Mouse (Mus musculus) forebrain, embryonic 12.5 days (tissue): ENCODE measurements around the gene Rassf4. TPM values are rescaled to one million over a fixed set of nuclear protein-coding genes. Genes with fewer than 3 reads are reported as not detected.
"Not testable (repeated sequence)": the region's sequence is repeated elsewhere in the genome, so short reads cannot be mapped to it uniquely, and the experiment has no call there.

Source experiments
- ATAC-seq: fragments of 200-750 bp; cut with Nextera tagmentation; 2 replicates; pipeline ENCODE4 v1.8.0; 2017; ENCODE audit warnings: moderate TSS enrichment; ENCODE audit not compliant: low FRiP score
- H3K27ac ChIP-seq: fragments of 300-500 bp; sonication (generic); 2 replicates; pipeline ENCODE4 v1.5.1; 2016; ENCODE audit warnings: mild to moderate bottlenecking
- H3K27me3 ChIP-seq: fragments of 300-500 bp; sonication (generic); 2 replicates; pipeline ENCODE4 v1.6.1; 2016; ENCODE audit warnings: mild to moderate bottlenecking
- H3K36me3 ChIP-seq: fragments of 300-500 bp; sonication (generic); replicated peaks from 2 replicates; pipeline ENCODE4 v1.6.1; 2016; ENCODE audit warnings: mild to moderate bottlenecking
- H3K4me1 ChIP-seq: fragments of 300-500 bp; sonication (generic); 2 replicates; pipeline ENCODE4 v1.6.1; 2016
- H3K4me2 ChIP-seq: fragments of 300-500 bp; sonication (generic); 2 replicates; pipeline ENCODE4 v1.6.1; 2016; ENCODE audit warnings: mild to moderate bottlenecking, moderate library complexity
- H3K4me3 ChIP-seq: fragments of 300-500 bp; sonication (generic); replicated peaks from 2 replicates; pipeline ENCODE4 v1.5.1; 2016; ENCODE audit warnings: mild to moderate bottlenecking
- H3K9ac ChIP-seq: fragments of 300-500 bp; sonication (generic); 2 replicates; pipeline ENCODE4 v1.6.1; 2016; ENCODE audit warnings: mild to moderate bottlenecking
- H3K9me3 ChIP-seq: fragments of 300-500 bp; sonication (generic); 2 replicates; pipeline ENCODE4 v1.6.1; 2016
- WGBS: fragments of 180-500 bp; shearing (Covaris S2); methylation state at CpG from one replicate; pipeline ENCODE4 v1.1.7; 2016; 5-methylcytosine and 5-hydroxymethylcytosine counted together
- polyA plus RNA-seq: library from polyadenylated mRNA; unstranded; fragments of >200 nt; fragmentation: Nextera tagmentation; extraction: Ambion mirVana; gene quantifications from 2 replicates; pipeline ENCODE4 v1.2.1, GENCODE M21; 2016

Rassf4 gene
- polyA plus RNA-seq, 1 experiment from 2014 or later, result 17.1 TPM

GRCm38 (mm10) chr6:116629766-116630165 lies 44.0 kb downstream of the Rassf4 start:
- ATAC-seq, result no peak
- H3K9me3 ChIP-seq, result no peaks in the 10 kb centered on the region
- peaks cover 17% of the 10 kb centered on the region for H3K4me1 ChIP-seq
- H3K27ac ChIP-seq, result no peak overlapping the region
- H3K9ac ChIP-seq, result no peak overlapping the region
- WGBS, result 96% methylated on average over 10 of the region's 10 CpGs
- no peak overlapping the region for H3K4me3 ChIP-seq
- no peak overlapping the region for H3K4me2 ChIP-seq
- peaks cover 19% of the 10 kb centered on the region for H3K36me3 ChIP-seq
- H3K27me3 ChIP-seq, result no peaks in the 10 kb centered on the region

GRCm38 (mm10) chr6:116628539-116629171 lies 45.1 kb downstream of the Rassf4 start, which contains the start of gene Zfp422:
Zfp422 (minus strand) TSS chr6:116628999.
- peak within 1 kb of the TSS; percentile 83 for H3K4me3 ChIP-seq
- under 1% methylated on average over 55 of the region's 56 CpGs for WGBS
- H3K36me3 ChIP-seq, result peaks cover 27% of the 10 kb centered on the region
- peak; percentile 97 for ATAC-seq
- H3K27ac ChIP-seq, result peak within 1 kb of the TSS; percentile 95
- peak within 1 kb of the TSS; percentile 69 for H3K4me2 ChIP-seq
- H3K27me3 ChIP-seq, result no peaks in the 10 kb centered on the region
- H3K9me3 ChIP-seq, result no peaks in the 10 kb centered on the region
- peak within 1 kb of the TSS; percentile 97 for H3K9ac ChIP-seq
- peaks cover 17% of the 10 kb centered on the region for H3K4me1 ChIP-seq

DNA sequence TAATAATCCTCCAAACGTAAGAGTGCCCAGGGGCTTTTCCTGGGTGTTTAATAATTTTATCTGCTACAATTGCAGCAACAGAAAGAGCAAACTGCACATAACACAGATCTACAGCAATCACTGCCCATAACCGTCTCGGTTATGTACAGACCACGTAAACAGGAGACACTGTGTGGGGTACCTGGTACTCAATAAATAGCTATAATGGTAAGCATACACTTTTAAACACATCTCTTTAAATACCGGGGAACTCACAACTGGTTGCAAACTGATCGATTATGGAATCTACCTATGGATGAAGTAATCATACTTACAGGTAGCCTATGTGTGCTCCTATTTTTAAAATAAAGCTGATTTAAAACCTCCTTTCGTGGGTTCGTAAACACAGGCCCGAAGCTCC lies 45.7 kb downstream of the Rassf4 start:
- Histone ChIP-seq H3K9me3 (no peaks in the 10 kb centered on the region), H3K4me2 (peak overlapping the region; percentile 69), H3K9ac (peak overlapping the region; percentile 97), H3K4me1 (peaks cover 17% of the 10 kb centered on the region), H3K36me3 (peaks cover 30% of the 10 kb centered on the region), H3K27me3 (no peaks in the 10 kb centered on the region), H3K4me3 (peak overlapping the region; percentile 83), H3K27ac (peak overlapping the region; percentile 95)
- WGBS, result 21% methylated on average over 9 of the region's 9 CpGs
- ATAC-seq, result no peak

GRCm38 (mm10) chr6:116626417-116626816 lies 47.3 kb downstream of the Rassf4 start:
- H3K9me3 ChIP-seq, ATAC-seq, H3K4me3 ChIP-seq, H3K27me3 ChIP-seq, H3K27ac ChIP-seq, H3K9ac ChIP-seq, H3K4me2 ChIP-seq: not testable (repeated sequence)
- Histone ChIP-seq H3K4me1 (peaks cover 17% of the 10 kb centered on the region), H3K36me3 (peaks cover 30% of the 10 kb centered on the region)
- WGBS, result 95% methylated on average over 9 of the region's 9 CpGs

- Histone ChIP-seq H3K27me3 (no peaks in the 10 kb centered on the region), H3K27ac (no peak overlapping the region), H3K4me2 (no peak overlapping the region), H3K4me1 (peaks cover 6% of the 10 kb centered on the region), H3K36me3 (peaks cover 23% of the 10 kb centered on the region), H3K9me3 (no peaks in the 10 kb centered on the region), H3K9ac (no peak overlapping the region), H3K4me3 (no peak overlapping the region)
- no peak for ATAC-seq
- 67% methylated on average over 8 of the region's 8 CpGs for WGBS
Observed at GRCm38 (mm10) chr6:116621318-116622023, 52.3 kb downstream of the Rassf4 start.

DNA sequence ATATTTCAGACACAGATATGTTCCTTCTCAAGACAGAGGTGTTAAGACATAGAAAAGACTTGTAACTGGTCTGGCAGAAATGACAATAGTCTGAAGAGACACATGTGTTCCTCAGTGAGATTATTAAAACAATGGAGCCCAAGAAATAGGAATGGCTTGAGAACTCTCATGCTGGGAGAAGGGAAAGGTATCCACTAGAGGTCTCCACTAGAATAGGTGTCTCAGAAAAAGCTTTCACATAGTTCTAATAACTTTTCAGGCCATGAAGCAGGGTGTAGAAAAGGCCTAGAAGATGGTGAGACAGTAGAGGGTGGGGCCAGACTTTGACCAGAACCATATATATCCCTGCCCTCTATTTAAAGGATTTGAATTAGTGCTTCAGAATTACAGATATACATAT lies 55.7 kb downstream of the Rassf4 start:
- Histone ChIP-seq H3K27me3 (no peaks in the 10 kb centered on the region), H3K4me3 (no peak overlapping the region), H3K9ac (no peak overlapping the region), H3K4me1 (no peaks in the 10 kb centered on the region), H3K36me3 (no peaks in the 10 kb centered on the region), H3K27ac (no peak overlapping the region), H3K4me2 (no peak overlapping the region), H3K9me3 (no peaks in the 10 kb centered on the region)
- ATAC-seq, result no peak

GRCm38 (mm10) chr6:116615719-116616118 lies 58.0 kb downstream of the Rassf4 start:
- 86% methylated on average over 2 of the region's 2 CpGs for WGBS

GRCm38 (mm10) chr6:116607230-116607629 lies 66.5 kb downstream of the Rassf4 start:
- no peak for ATAC-seq
- Histone ChIP-seq H3K4me2 (no peak overlapping the region), H3K4me3 (no peak overlapping the region), H3K27ac (no peak overlapping the region), H3K4me1 (no peaks in the 10 kb centered on the region), H3K36me3 (no peaks in the 10 kb centered on the region), H3K27me3 (no peaks in the 10 kb centered on the region), H3K9me3 (no peaks in the 10 kb centered on the region), H3K9ac (no peak overlapping the region)
- WGBS, result 48% methylated on average over 4 of the region's 4 CpGs

More at GRCm38 (mm10) chr6:116615719-116616118, 58.0 kb downstream of the Rassf4 start:
- no peak overlapping the region for H3K27ac ChIP-seq
- no peak overlapping the region for H3K4me3 ChIP-seq
- no peak for ATAC-seq
- no peak overlapping the region for H3K4me2 ChIP-seq
- H3K9me3 ChIP-seq, result no peaks in the 10 kb centered on the region
- no peak overlapping the region for H3K9ac ChIP-seq
- no peaks in the 10 kb centered on the region for H3K36me3 ChIP-seq
- no peaks in the 10 kb centered on the region for H3K27me3 ChIP-seq
- no peaks in the 10 kb centered on the region for H3K4me1 ChIP-seq

- H3K36me3 ChIP-seq, H3K27me3 ChIP-seq, H3K27ac ChIP-seq, H3K9ac ChIP-seq, H3K4me1 ChIP-seq, H3K9me3 ChIP-seq, H3K4me2 ChIP-seq, H3K4me3 ChIP-seq, ATAC-seq: not testable (repeated sequence)
Observed at GRCm38 (mm10) chr6:116600969-116601368, 72.8 kb downstream of the Rassf4 start.

DNA sequence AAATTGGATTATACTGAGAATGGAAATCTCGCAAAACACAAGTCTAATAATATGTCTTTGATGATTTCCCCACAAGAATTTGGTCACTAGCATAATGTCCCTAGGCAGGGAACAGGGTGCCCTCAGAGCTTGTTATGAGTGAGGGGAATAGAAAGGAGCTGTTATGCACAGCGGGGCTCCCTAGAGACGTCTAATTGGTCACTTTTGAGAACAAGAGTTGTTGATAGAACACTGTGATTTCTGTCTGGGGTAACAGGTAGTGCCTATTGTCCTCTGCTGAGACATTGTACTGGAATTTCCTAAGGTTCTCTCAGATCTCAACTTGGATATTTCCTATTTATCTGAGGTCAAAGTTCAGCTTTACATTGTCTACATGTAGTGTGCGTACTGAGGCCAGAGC lies 89.7 kb downstream of the Rassf4 start, which contains the start of gene Olfr215:
Gene Olfr215 (minus strand): TSS at position 101 of the 400 bp plus-strand sequence.
- Histone ChIP-seq H3K27me3 (no peaks in the 10 kb centered on the region), H3K9ac (no peak within 1 kb of the TSS), H3K9me3 (no peaks in the 10 kb centered on the region), H3K27ac (no peak within 1 kb of the TSS), H3K4me1 (no peaks in the 10 kb centered on the region), H3K4me3 (no peak within 1 kb of the TSS), H3K4me2 (no peak within 1 kb of the TSS), H3K36me3 (no peaks in the 10 kb centered on the region)
- ATAC-seq, result no peak
- WGBS, result 65% methylated on average over 4 of the region's 4 CpGs
